Mouse (Mus musculus) heart, embryonic 13.5 days (tissue): ENCODE measurements around the gene Klhdc1. TPM values are rescaled to one million over a fixed set of nuclear protein-coding genes. Genes with fewer than 3 reads are reported as not detected.
A peak's percentile ranks its signal among the peaks of the same experiment; 100 is the strongest.

Experiments used
- ATAC-seq: fragments of 200-750 bp; cut with Nextera tagmentation; 2 replicates; pipeline ENCODE4 v1.8.0; 2017; ENCODE audit warnings: moderate TSS enrichment; ENCODE audit not compliant: insufficient number of reproducible peaks, low FRiP score, low TSS enrichment; ENCODE audit errors: extremely low read depth
- H3K27ac ChIP-seq: fragments of 300-500 bp; sonication (generic); replicated peaks from 2 replicates; pipeline ENCODE4 v1.5.1; 2015; ENCODE audit warnings: moderate library complexity, mild to moderate bottlenecking, inconsistent platforms
- H3K27me3 ChIP-seq: fragments of 300-500 bp; sonication (generic); replicated peaks from 2 replicates; pipeline ENCODE4 v1.6.1; 2015; ENCODE audit warnings: mild to moderate bottlenecking, inconsistent platforms
- H3K36me3 ChIP-seq: fragments of 300-500 bp; sonication (generic); 2 replicates; pipeline ENCODE4 v1.6.1; 2015; ENCODE audit warnings: mild to moderate bottlenecking, inconsistent platforms
- H3K4me1 ChIP-seq: fragments of 300-500 bp; sonication (generic); 2 replicates; pipeline ENCODE4 v1.6.1; 2015; ENCODE audit warnings: inconsistent platforms
- H3K4me2 ChIP-seq: fragments of 300-500 bp; sonication (generic); 2 replicates; pipeline ENCODE4 v1.6.1; 2015; ENCODE audit warnings: inconsistent platforms, mild to moderate bottlenecking, moderate library complexity
- H3K4me3 ChIP-seq: fragments of 300-500 bp; sonication (generic); 2 replicates; pipeline ENCODE4 v1.5.1; 2015; ENCODE audit warnings: moderate library complexity, mild to moderate bottlenecking, inconsistent platforms
- H3K9ac ChIP-seq: fragments of 300-500 bp; sonication (generic); 2 replicates; pipeline ENCODE4 v1.6.1; 2015; ENCODE audit warnings: inconsistent platforms, mild to moderate bottlenecking, moderate library complexity
- H3K9me3 ChIP-seq: fragments of 300-500 bp; sonication (generic); 2 replicates; pipeline ENCODE4 v1.6.1; 2016; ENCODE audit warnings: inconsistent platforms
- WGBS: fragments of 180-500 bp; shearing (Covaris S2); methylation state at CpG from one replicate; pipeline ENCODE4 v1.1.7; 2015; ENCODE audit warnings: mixed read lengths; 5-methylcytosine and 5-hydroxymethylcytosine counted together
- polyA plus RNA-seq: library from polyadenylated mRNA; unstranded; fragments of >200 nt; fragmentation: Nextera tagmentation; extraction: Ambion mirVana; gene quantifications from 2 replicates; pipeline ENCODE4 v1.2.1, GENCODE M21; 2015

The Klhdc1 gene
- polyA plus RNA-seq, 1 experiment from 2014 or later = 8.6 TPM

DNA sequence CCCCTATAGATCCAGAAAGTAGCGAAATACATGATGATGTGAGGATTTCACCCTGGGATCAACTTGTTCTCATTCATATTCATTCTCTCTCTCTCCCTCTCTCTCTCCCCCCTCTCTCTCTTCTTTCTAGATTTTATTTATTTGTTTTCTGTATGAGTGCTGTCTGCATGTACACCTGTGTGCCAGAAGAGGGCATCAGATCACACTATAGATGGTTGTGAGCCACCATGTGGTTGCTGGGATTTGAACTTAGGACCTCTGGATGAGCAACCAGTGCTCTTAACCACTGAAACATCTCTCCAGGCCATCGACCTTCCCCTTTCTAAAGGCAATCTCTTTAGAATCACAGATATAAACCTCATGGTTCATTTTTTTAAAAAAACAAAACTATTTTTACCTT lies 32.5 kb upstream of the Klhdc1 start:
- Histone ChIP-seq H3K36me3 (peaks cover 78% of the 10 kb centered on the region), H3K9me3 (no peaks in the 10 kb centered on the region), H3K27ac (no peak overlapping the region), H3K9ac (no peak overlapping the region), H3K4me2 (no peak overlapping the region), H3K4me1 (no peaks in the 10 kb centered on the region), H3K4me3 (no peak overlapping the region), H3K27me3 (no peaks in the 10 kb centered on the region)
- 90% methylated on average over 2 of the region's 2 CpGs for WGBS
- ATAC-seq = no peak

DNA sequence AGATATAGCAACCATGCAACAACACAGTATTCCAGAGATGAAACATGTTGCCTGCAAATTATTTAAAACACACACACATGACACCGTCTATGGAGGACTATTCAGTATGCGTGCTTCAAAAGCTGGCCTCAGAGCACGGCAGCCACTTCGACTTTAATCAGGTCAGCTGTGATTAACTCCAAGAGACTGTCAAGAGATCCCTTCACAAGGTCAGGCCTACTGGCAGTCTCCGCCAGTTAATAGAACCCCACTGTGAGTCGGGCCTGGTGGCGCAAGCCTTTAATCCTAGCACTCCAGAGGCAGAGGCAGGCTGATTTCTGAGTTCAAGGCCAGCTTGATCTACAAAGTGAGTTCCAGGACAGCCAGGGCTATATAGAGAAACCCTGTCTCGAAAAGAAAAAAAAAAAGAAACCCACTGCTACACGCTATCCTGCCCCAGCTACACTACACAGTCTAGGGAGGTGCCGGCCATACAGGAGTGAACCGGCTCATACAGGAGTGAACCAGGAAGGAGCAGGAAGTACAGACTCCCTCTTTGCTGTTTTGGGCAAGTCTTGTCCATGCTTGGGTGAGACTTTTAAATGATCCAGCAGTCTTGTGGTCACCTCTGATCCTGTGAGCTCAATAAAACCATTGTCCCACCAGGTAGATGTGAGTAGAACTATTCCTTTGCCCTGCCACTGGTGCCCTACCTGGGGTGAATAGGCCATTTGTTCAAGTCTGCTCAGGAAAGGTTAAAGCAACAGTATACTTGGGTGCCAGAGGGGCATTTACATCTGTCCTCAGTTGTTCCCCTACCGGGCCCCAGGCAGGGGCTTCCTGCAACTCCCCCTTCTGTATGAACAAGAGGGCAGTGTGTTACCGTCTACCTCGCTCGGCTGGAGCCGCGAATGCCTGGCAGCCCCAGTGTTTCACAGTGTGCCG lies 30.7 kb upstream of the Klhdc1 start:
- Histone ChIP-seq H3K27ac (0 out of 2 replicates have a peak overlapping the region, but pooled peaks have one; percentile 13), H3K4me1 (no peaks in the 10 kb centered on the region), H3K9ac (no peak overlapping the region), H3K4me3 (no peak overlapping the region), H3K27me3 (no peaks in the 10 kb centered on the region), H3K4me2 (no peak overlapping the region), H3K9me3 (no peaks in the 10 kb centered on the region), H3K36me3 (peaks cover 88% of the 10 kb centered on the region)
- no peak for ATAC-seq
- 81% methylated on average over 18 of the region's 18 CpGs for WGBS

DNA sequence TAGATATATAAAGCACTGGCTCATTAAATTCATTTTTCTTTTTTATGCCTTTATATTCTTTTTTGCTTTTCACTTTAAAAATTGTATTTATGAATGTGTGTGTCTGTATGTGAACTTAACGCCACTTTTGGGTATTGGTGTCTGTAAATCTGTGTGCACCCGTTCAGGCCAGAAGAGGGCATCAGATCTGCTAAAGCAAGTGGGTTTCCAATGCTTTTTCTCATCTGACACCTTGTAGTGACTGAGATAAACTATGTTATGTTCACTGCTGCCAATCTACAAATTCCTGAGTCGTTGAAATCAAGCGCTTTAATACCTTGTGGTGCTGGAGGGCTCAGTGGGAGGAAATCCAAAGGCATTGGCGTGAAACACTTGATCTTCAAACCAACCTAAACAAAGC lies 29.9 kb upstream of the Klhdc1 start:
- no peak overlapping the region for H3K4me2 ChIP-seq
- 51% methylated on average over 5 of the region's 5 CpGs for WGBS
- H3K4me1 ChIP-seq = no peaks in the 10 kb centered on the region
- 0 out of 2 replicates have a peak overlapping the region, but pooled peaks have one; percentile 10 for H3K27ac ChIP-seq
- H3K9me3 ChIP-seq = no peaks in the 10 kb centered on the region
- peaks cover 92% of the 10 kb centered on the region for H3K36me3 ChIP-seq
- H3K4me3 ChIP-seq = no peak overlapping the region
- H3K9ac ChIP-seq = no peak overlapping the region
- no peaks in the 10 kb centered on the region for H3K27me3 ChIP-seq
- no peak for ATAC-seq

DNA sequence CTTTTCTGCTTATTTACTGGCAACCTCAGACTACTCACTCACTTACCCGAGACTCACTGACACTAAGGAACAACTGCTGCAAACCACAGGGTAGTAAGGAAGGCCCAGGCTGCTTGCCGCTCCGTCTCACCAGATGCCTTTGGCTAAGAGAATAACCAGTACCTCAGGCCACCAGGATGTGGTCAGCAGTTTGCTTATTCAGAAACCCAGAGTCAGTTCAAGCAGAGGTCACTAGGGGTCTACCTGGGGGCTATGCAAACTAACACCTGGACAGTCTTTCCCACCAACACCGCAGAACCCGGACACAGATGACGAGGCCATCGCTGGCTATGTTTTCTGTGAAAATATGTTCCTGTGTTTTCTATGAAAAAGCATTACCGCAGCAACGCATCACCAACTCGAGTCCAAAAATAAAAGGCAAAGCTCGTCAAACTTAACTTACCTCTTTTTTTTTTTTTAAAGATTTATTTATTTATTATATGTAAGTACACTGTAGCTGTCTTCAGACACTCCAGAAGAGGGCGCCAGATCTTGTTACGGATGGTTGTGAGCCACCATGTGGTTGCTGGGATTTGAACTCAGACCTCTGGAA lies 27.7 kb upstream of the Klhdc1 start:
- no peak overlapping the region for H3K4me3 ChIP-seq
- no peaks in the 10 kb centered on the region for H3K4me1 ChIP-seq
- ATAC-seq = no peak
- H3K9me3 ChIP-seq = no peaks in the 10 kb centered on the region
- H3K27me3 ChIP-seq = no peaks in the 10 kb centered on the region
- H3K9ac ChIP-seq = no peak overlapping the region
- 87% methylated on average over 13 of the region's 13 CpGs for WGBS
- H3K36me3 ChIP-seq = peaks cover 92% of the 10 kb centered on the region
- H3K4me2 ChIP-seq = no peak overlapping the region
- H3K27ac ChIP-seq = no peak overlapping the region

DNA sequence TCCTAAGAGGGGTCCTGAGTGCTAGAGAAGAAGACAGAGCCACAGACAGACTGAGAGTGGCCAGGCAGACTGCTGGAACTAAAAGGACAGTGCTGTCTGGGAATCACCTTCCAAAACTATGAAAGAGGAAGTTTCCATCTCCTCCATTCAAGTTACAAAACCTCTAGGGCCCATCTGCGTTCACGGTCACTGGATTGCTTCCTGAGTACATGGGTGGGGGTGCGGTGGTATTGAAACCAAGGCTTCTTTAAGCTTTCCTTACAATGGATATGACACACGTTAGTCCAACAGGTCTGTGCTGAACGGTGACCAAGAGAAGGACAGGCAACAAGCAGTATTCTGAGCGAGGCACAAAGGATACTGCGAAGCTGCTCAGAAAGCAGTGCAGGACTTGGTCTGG lies 26.6 kb upstream of the Klhdc1 start:
- no peaks in the 10 kb centered on the region for H3K9me3 ChIP-seq
- H3K27me3 ChIP-seq = no peaks in the 10 kb centered on the region
- WGBS = 91% methylated on average over 7 of the region's 7 CpGs
- no peak for ATAC-seq
- H3K27ac ChIP-seq = no peak overlapping the region
- no peak overlapping the region for H3K4me2 ChIP-seq
- H3K36me3 ChIP-seq = peaks cover 94% of the 10 kb centered on the region
- H3K9ac ChIP-seq = no peak overlapping the region
- H3K4me3 ChIP-seq = no peak overlapping the region
- no peaks in the 10 kb centered on the region for H3K4me1 ChIP-seq

DNA sequence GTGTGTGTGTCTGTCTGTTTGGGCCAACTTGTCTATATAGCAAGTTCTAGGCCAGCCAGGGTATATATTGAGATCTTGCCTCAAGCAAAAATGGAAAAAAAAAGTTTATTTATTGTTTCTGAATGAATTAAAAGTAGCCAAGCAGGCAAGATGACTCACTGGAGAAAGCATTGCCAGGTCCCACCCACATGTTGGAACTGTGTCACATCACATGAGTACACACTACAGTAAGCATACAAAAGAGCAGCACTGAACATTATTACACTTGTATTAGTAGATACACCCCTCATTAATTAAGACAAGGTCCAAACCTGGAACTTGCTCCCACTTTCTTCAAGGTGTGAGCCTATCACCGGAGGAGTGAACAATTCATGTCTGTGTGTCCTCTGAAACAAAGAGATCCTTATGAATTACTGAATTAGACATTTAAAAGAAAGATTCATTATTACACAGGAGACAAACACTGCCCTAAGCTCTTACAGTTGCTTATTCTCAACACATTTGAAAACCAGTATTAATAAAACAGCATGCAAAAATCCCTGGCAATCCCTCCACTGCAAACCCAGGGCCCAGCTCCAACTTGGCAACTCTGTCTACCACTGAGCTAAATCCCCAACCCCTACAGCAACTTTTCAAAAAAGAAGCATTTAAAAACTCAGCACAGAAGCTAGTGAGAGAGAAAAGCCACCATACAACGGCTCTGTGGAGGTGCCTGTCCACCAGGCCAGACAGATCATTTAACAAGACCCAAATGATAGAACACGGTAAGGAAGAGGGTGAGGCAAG lies 25.8 kb upstream of the Klhdc1 start:
- Histone ChIP-seq H3K27me3 (no peaks in the 10 kb centered on the region), H3K9me3 (no peaks in the 10 kb centered on the region), H3K4me2 (no peak overlapping the region), H3K9ac (no peak overlapping the region), H3K4me3 (no peak overlapping the region), H3K4me1 (no peaks in the 10 kb centered on the region), H3K27ac (no peak overlapping the region), H3K36me3 (peaks cover 93% of the 10 kb centered on the region)
- WGBS = 86% methylated on average over 3 of the region's 3 CpGs
- ATAC-seq = no peak

DNA sequence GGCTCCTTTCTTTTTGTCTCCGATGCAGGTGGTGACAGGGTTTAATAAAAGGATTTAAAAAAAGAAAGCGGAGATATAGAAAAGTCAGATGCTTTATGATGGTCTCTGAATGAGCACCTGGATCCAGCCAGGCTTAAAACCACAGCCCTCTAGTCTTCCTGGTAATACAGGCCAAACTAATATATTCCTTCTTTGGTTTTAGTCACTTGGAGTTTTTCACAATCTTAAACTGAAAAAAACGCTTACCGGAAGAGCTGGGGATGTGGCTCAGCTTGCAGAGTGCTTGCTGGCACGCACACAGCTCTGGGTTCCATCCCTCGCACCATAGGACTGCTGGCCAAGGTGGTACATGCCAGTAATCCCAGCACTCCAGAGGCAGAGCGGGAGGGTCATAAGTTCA lies 24.4 kb upstream of the Klhdc1 start:
- peaks cover 97% of the 10 kb centered on the region for H3K36me3 ChIP-seq
- no peaks in the 10 kb centered on the region for H3K4me1 ChIP-seq
- H3K4me3 ChIP-seq = no peak overlapping the region
- no peak overlapping the region for H3K9ac ChIP-seq
- H3K4me2 ChIP-seq = no peak overlapping the region
- ATAC-seq = no peak
- H3K27ac ChIP-seq = no peak overlapping the region
- H3K27me3 ChIP-seq = no peaks in the 10 kb centered on the region
- no peaks in the 10 kb centered on the region for H3K9me3 ChIP-seq
- 85% methylated on average over 7 of the region's 7 CpGs for WGBS

DNA sequence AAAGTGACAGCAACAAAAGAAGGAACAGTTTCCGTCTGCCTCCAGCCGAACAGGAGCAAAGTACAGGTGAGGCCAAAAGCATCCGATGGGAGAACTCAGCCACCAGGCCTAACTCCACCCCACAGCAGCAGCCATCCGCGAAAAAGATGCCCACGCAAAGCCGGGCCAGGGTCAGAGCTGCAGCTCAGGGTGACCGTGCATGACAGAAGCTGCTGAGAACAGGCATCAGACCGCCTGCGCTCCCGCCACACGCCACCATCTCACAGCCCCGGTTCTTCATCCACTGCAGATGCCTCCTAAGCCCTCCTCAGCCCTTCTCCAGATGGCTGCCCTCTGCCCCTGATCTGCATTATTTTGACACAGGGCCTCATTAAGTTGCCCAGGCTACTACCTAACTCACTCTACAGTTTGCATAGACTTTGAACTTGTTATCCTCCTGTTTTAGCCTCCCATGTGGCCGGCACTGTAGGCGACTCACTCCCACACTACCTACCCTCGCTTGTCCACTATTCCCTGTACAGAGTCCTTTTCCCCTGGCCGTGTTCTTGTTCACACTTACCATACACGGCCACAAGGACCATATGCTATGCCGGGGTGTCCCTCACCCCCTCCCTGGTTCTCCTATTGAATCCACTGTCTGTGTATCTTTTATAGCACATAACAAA lies 20.2 kb upstream of the Klhdc1 start:
- no peak overlapping the region for H3K27ac ChIP-seq
- no peak overlapping the region for H3K4me3 ChIP-seq
- peaks cover 74% of the 10 kb centered on the region for H3K36me3 ChIP-seq
- ATAC-seq = no peak
- no peak overlapping the region for H3K9ac ChIP-seq
- WGBS = 83% methylated on average over 19 of the region's 19 CpGs
- no peaks in the 10 kb centered on the region for H3K9me3 ChIP-seq
- no peaks in the 10 kb centered on the region for H3K4me1 ChIP-seq
- no peaks in the 10 kb centered on the region for H3K27me3 ChIP-seq
- H3K4me2 ChIP-seq = no peak overlapping the region

DNA sequence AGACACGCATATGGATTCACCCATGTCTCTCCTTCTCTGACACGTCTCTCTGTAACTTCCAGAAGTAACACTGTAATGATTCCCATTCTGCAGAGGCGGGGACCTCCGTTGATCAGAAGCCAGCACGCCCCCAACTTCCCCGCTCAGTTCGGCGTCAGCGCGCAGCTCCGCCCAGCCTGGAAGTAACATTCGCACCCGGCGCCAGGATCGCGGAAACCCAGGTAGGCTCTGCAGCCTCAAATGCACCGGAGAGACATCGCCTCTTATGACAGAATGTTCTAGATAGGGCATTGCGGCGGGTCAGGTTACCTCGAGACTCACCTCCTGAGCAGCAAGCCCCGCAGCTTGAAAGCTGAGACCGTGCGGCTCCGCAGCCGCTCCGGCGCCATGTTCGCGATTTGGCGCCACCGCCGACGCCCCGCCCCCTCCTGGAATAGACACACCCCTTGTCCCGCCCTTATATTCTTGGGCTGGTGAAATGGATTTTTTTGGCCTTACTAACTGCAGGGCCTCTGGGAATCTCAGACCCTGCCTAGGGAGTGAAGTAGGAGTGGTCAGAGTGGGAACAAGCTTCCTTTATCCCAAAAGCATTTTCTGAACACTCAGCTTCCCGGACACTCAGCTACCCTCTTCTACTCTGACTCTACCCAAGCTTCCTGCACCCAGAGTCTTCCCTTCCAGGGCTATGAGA lies 13.1 kb upstream of the Klhdc1 start, which contains the start of gene Pole2:
Gene Pole2 (minus strand): TSS at position 420 of the 691 bp plus-strand sequence.
- peak within 1 kb of the TSS; percentile 84 for H3K27ac ChIP-seq
- peak; percentile 88 for ATAC-seq
- H3K36me3 ChIP-seq = peaks cover 22% of the 10 kb centered on the region
- under 1% methylated on average over 37 of the region's 37 CpGs for WGBS
- no peaks in the 10 kb centered on the region for H3K27me3 ChIP-seq
- H3K9me3 ChIP-seq = no peaks in the 10 kb centered on the region
- H3K4me1 ChIP-seq = peaks cover 15% of the 10 kb centered on the region
- H3K9ac ChIP-seq = peak within 1 kb of the TSS; percentile 79
- peak within 1 kb of the TSS; percentile 66 for H3K4me3 ChIP-seq
- H3K4me2 ChIP-seq = peak within 1 kb of the TSS; percentile 69

DNA sequence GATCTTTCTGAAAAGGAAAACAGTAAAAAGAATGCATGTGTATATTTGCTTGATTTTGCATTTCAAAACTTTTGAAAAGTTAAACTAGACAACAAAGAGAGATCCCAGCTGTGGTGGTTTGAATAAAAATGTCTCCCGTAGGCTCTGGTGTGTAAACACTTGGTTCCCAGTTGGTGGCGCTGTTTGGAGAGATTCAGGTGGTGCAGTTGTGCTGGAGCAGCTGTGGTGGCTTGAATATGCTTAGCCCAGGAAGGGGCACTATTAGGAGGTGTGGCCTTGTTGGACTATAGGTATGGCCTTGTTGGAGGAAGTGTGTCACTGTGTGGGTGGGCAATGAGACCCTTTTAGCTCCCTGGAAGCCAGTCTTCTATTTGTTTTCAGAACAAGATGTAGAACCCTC lies 11.7 kb upstream of the Klhdc1 start:
- no peak overlapping the region for H3K27ac ChIP-seq
- peaks cover 15% of the 10 kb centered on the region for H3K4me1 ChIP-seq
- no peak overlapping the region for H3K4me2 ChIP-seq
- peaks cover 16% of the 10 kb centered on the region for H3K36me3 ChIP-seq
- H3K4me3 ChIP-seq = no peak overlapping the region
- no peaks in the 10 kb centered on the region for H3K27me3 ChIP-seq
- no peak overlapping the region for H3K9ac ChIP-seq
- H3K9me3 ChIP-seq = no peaks in the 10 kb centered on the region
- WGBS = 56% methylated on average over 2 of the region's 2 CpGs
- no peak for ATAC-seq
